Mouse (Mus musculus) CH12.LX (cell line): ENCODE data around the gene Fap.

Experiments
- CTCF ChIP-seq, 2 experiments: IDR thresholded peaks in 1 of 2; conservative IDR thresholded peaks in 1 of 2; 2 replicates each; pipeline ENCODE4 v1.5.1; 2011 to 2012; ENCODE audit warnings: low read depth in 2 of 2, low read length in 2 of 2, improper control_type of control experiment in 1 of 2, inconsistent platforms in 1 of 2, mild to moderate bottlenecking in 1 of 2, moderate library complexity in 1 of 2
- E2F4 ChIP-seq: IDR thresholded peaks from 2 replicates; pipeline ENCODE4 v1.6.1; 2011; ENCODE audit warnings: low read depth, low read length, improper control_type of control experiment; ENCODE audit not compliant: insufficient replicate concordance
- EP300 ChIP-seq: IDR thresholded peaks from 2 replicates; pipeline ENCODE4 v1.6.1; 2011; ENCODE audit warnings: low read length, improper control_type of control experiment
- GABPA ChIP-seq: IDR thresholded peaks from 2 replicates; pipeline ENCODE4 v1.6.1; 2012; ENCODE audit warnings: low read depth, low read length, improper control_type of control experiment, inconsistent platforms; ENCODE audit not compliant: insufficient replicate concordance
- HCFC1 ChIP-seq: IDR thresholded peaks from 2 replicates; pipeline ENCODE4 v1.6.1; 2012; ENCODE audit warnings: low read depth, mild to moderate bottlenecking, inconsistent platforms, low read length, improper control_type of control experiment
- KAT2A ChIP-seq: IDR thresholded peaks from 2 replicates; pipeline ENCODE4 v1.6.1; 2012; ENCODE audit warnings: low read length, improper control_type of control experiment, inconsistent platforms; ENCODE audit not compliant: insufficient replicate concordance
- MAFK ChIP-seq: IDR thresholded peaks from 2 replicates; pipeline ENCODE4 v1.6.1; 2011; ENCODE audit warnings: low read length, improper control_type of control experiment; ENCODE audit not compliant: insufficient replicate concordance
- POLR2A ChIP-seq: IDR thresholded peaks from 2 replicates; pipeline ENCODE4 v1.6.1; 2011; ENCODE audit warnings: low read depth, mild to moderate bottlenecking, improper control_type of control experiment, low read length
- UBTF ChIP-seq: IDR thresholded peaks from 2 replicates; pipeline ENCODE4 v1.6.1; 2012; ENCODE audit warnings: low read depth, mild to moderate bottlenecking, inconsistent platforms, low read length, improper control_type of control experiment, moderate library complexity
- USF2 ChIP-seq: conservative IDR thresholded peaks from 2 replicates; pipeline ENCODE4 v1.6.1; 2011; ENCODE audit warnings: low read depth, low read length, improper control_type of control experiment

- TF ChIP-seq CTCF (conservative IDR thresholded peaks at IDR 0.05 in 1 of 2, IDR thresholded peaks at IDR 0.05 in 1 of 2; ENCODE audit: low read depth in 2 of 2, low read length in 2 of 2) (peak; percentile 15 to 73; a peak in 2 of 4 replicates), MAFK (no peak), KAT2A (no peak), POLR2A (no peak), GABPA (no peak), E2F4 (0 out of 2 replicates have a peak, but pooled peaks have one; percentile 49), EP300 (no peak), HCFC1 (no peak), USF2 (no peak), UBTF (no peak)
These were observed 115.8 kb downstream of the Fap start for GRCm38 (mm10) chr2:62458070-62458469.
